Mouse (Mus musculus): ENCODE measurements around the gene Tpgs1. TPM values are rescaled to one million over a fixed set of nuclear protein-coding genes. Genes with fewer than 3 reads are reported as not detected.
A peak's percentile ranks its signal among the peaks of the same experiment; 100 is the strongest.

The Tpgs1 gene
- polyA plus RNA-seq, 1 experiment from 2014 or later, result 107 TPM

GRCm38 (mm10) chr10:79672088-79672455, 2.9 kb downstream of the Tpgs1 start:
- WGBS, result 58% methylated on average over 3 of the region's 3 CpGs
- no peak overlapping the region for H3K4me2 ChIP-seq (ENCODE audit: low read length)
- no peak overlapping the region for H3K27ac ChIP-seq (ENCODE audit: low read length)
- H3K9ac ChIP-seq (ENCODE audit: low read depth, low read length), result no peak overlapping the region
- H3K27me3 ChIP-seq (ENCODE audit: control insufficient read depth, insufficient read depth, low read depth, low read length), result no peaks in the 10 kb centered on the region
- peaks cover 20% of the 10 kb centered on the region for H3K4me1 ChIP-seq (ENCODE audit: control insufficient read depth, insufficient read depth, low read length)
- ATAC-seq, result no peak
- peaks cover 7% of the 10 kb centered on the region for H3K36me3 ChIP-seq (ENCODE audit: control insufficient read depth, insufficient read depth, low read length)
- H3K4me3 ChIP-seq (ENCODE audit: low read depth, low read length), result no peak overlapping the region
- no peaks in the 10 kb centered on the region for H3K9me3 ChIP-seq (replicated peaks; ENCODE audit: control insufficient read depth, low read length, poor library complexity, severe bottlenecking)

- Histone ChIP-seq H3K36me3 (ENCODE audit: control insufficient read depth, insufficient read depth, low read length) (peaks cover 7% of the 10 kb centered on the region), H3K27ac (ENCODE audit: low read length) (no peak overlapping the region), H3K4me1 (ENCODE audit: control insufficient read depth, insufficient read depth, low read length) (peaks cover 16% of the 10 kb centered on the region), H3K27me3 (ENCODE audit: control insufficient read depth, insufficient read depth, low read depth, low read length) (no peaks in the 10 kb centered on the region), H3K4me2 (ENCODE audit: low read length) (no peak overlapping the region), H3K9ac (ENCODE audit: low read depth, low read length) (no peak overlapping the region), H3K4me3 (ENCODE audit: low read depth, low read length) (no peak overlapping the region), H3K9me3 (replicated peaks; ENCODE audit: control insufficient read depth, low read length, poor library complexity, severe bottlenecking) (no peaks in the 10 kb centered on the region)
- 86% methylated on average over 3 of the region's 3 CpGs for WGBS
- ATAC-seq, result no peak
Observed at GRCm38 (mm10) chr10:79673054-79673453, 3.9 kb downstream of the Tpgs1 start.

- H3K27ac ChIP-seq (ENCODE audit: low read length), result no peak overlapping the region
- peaks cover 8% of the 10 kb centered on the region for H3K4me1 ChIP-seq (ENCODE audit: control insufficient read depth, insufficient read depth, low read length)
- no peak overlapping the region for H3K4me2 ChIP-seq (ENCODE audit: low read length)
- H3K9me3 ChIP-seq (replicated peaks; ENCODE audit: control insufficient read depth, low read length, poor library complexity, severe bottlenecking), result no peaks in the 10 kb centered on the region
- no peak for ATAC-seq
- 58% methylated on average over 44 of the region's 44 CpGs for WGBS
- peaks cover 7% of the 10 kb centered on the region for H3K36me3 ChIP-seq (ENCODE audit: control insufficient read depth, insufficient read depth, low read length)
- H3K4me3 ChIP-seq (ENCODE audit: low read depth, low read length), result no peak overlapping the region
- H3K27me3 ChIP-seq (ENCODE audit: control insufficient read depth, insufficient read depth, low read depth, low read length), result no peaks in the 10 kb centered on the region
- H3K9ac ChIP-seq (ENCODE audit: low read depth, low read length), result no peak overlapping the region
Observed at GRCm38 (mm10) chr10:79675346-79676035, 6.3 kb downstream of the Tpgs1 start.

- peaks cover 18% of the 10 kb centered on the region for H3K4me1 ChIP-seq (ENCODE audit: control insufficient read depth, insufficient read depth, low read length)
- peak overlapping the region; percentile 70 for H3K9ac ChIP-seq (ENCODE audit: low read depth, low read length)
- H3K4me3 ChIP-seq (ENCODE audit: low read depth, low read length), result peak overlapping the region; percentile 81
- WGBS, result 46% methylated on average over 11 of the region's 11 CpGs
- ATAC-seq, result peak; percentile 41
- peak overlapping the region; percentile 66 for H3K4me2 ChIP-seq (ENCODE audit: low read length)
- H3K27ac ChIP-seq (ENCODE audit: low read length), result peak overlapping the region; percentile 90
- no peaks in the 10 kb centered on the region for H3K9me3 ChIP-seq (replicated peaks; ENCODE audit: control insufficient read depth, low read length, poor library complexity, severe bottlenecking)
- H3K36me3 ChIP-seq (ENCODE audit: control insufficient read depth, insufficient read depth, low read length), result peaks cover 7% of the 10 kb centered on the region
- no peaks in the 10 kb centered on the region for H3K27me3 ChIP-seq (ENCODE audit: control insufficient read depth, insufficient read depth, low read depth, low read length)
Observed at GRCm38 (mm10) chr10:79680606-79681495, 11.7 kb downstream of the Tpgs1 start.

- Histone ChIP-seq H3K4me2 (ENCODE audit: low read length) (peak within 1 kb of the TSS; percentile 96), H3K27me3 (ENCODE audit: control insufficient read depth, insufficient read depth, low read depth, low read length) (no peaks in the 10 kb centered on the region), H3K9me3 (replicated peaks; ENCODE audit: control insufficient read depth, low read length, poor library complexity, severe bottlenecking) (no peaks in the 10 kb centered on the region), H3K4me3 (ENCODE audit: low read depth, low read length) (peak within 1 kb of the TSS; percentile 81), H3K4me1 (ENCODE audit: control insufficient read depth, insufficient read depth, low read length) (peaks cover 18% of the 10 kb centered on the region), H3K27ac (ENCODE audit: low read length) (peak within 1 kb of the TSS; percentile 90), H3K36me3 (ENCODE audit: control insufficient read depth, insufficient read depth, low read length) (peaks cover 12% of the 10 kb centered on the region), H3K9ac (ENCODE audit: low read depth, low read length) (peak within 1 kb of the TSS; percentile 78)
- under 1% methylated on average over 67 of the region's 84 CpGs for WGBS
- peak; percentile 95 for ATAC-seq
Observed at GRCm38 (mm10) chr10:79681591-79682245, 12.5 kb downstream of the Tpgs1 start, which contains the start of gene Cdc34. TSS of gene Cdc34 (plus strand) at chr10:79682195.

- peak overlapping the region; percentile 78 for H3K9ac ChIP-seq (ENCODE audit: low read depth, low read length)
- H3K4me2 ChIP-seq (ENCODE audit: low read length), result peak overlapping the region; percentile 96
- peaks cover 18% of the 10 kb centered on the region for H3K4me1 ChIP-seq (ENCODE audit: control insufficient read depth, insufficient read depth, low read length)
- ATAC-seq, result peak; percentile 6
- H3K27ac ChIP-seq (ENCODE audit: low read length), result peak overlapping the region; percentile 71; the same call in 1 of the 2 replicates
- no peaks in the 10 kb centered on the region for H3K27me3 ChIP-seq (ENCODE audit: control insufficient read depth, insufficient read depth, low read depth, low read length)
- H3K9me3 ChIP-seq (replicated peaks; ENCODE audit: control insufficient read depth, low read length, poor library complexity, severe bottlenecking), result no peaks in the 10 kb centered on the region
- WGBS, result 2% methylated on average over 10 of the region's 10 CpGs
- peak overlapping the region; percentile 81 for H3K4me3 ChIP-seq (ENCODE audit: low read depth, low read length)
- peaks cover 14% of the 10 kb centered on the region for H3K36me3 ChIP-seq (ENCODE audit: control insufficient read depth, insufficient read depth, low read length)
Observed at GRCm38 (mm10) chr10:79682551-79682915, 13.4 kb downstream of the Tpgs1 start.

GRCm38 (mm10) chr10:79682916-79683582, 13.9 kb downstream of the Tpgs1 start:
- peak overlapping the region; percentile 78 for H3K9ac ChIP-seq (ENCODE audit: low read depth, low read length)
- no peaks in the 10 kb centered on the region for H3K9me3 ChIP-seq (replicated peaks; ENCODE audit: control insufficient read depth, low read length, poor library complexity, severe bottlenecking)
- no peak for ATAC-seq
- H3K36me3 ChIP-seq (ENCODE audit: control insufficient read depth, insufficient read depth, low read length), result peaks cover 18% of the 10 kb centered on the region
- peak overlapping the region; percentile 50 for H3K27ac ChIP-seq (ENCODE audit: low read length)
- peak overlapping the region; percentile 81 for H3K4me3 ChIP-seq (ENCODE audit: low read depth, low read length)
- H3K27me3 ChIP-seq (ENCODE audit: control insufficient read depth, insufficient read depth, low read depth, low read length), result no peaks in the 10 kb centered on the region
- peak overlapping the region; percentile 96 for H3K4me2 ChIP-seq (ENCODE audit: low read length)
- H3K4me1 ChIP-seq (ENCODE audit: control insufficient read depth, insufficient read depth, low read length), result peaks cover 18% of the 10 kb centered on the region
- WGBS, result 8% methylated on average over 10 of the region's 10 CpGs

GRCm38 (mm10) chr10:79683726-79684640, 14.8 kb downstream of the Tpgs1 start:
- H3K4me3 ChIP-seq (ENCODE audit: low read depth, low read length), result peak overlapping the region; percentile 81
- no peak overlapping the region for H3K27ac ChIP-seq (ENCODE audit: low read length)
- no peak for ATAC-seq
- peaks cover 28% of the 10 kb centered on the region for H3K36me3 ChIP-seq (ENCODE audit: control insufficient read depth, insufficient read depth, low read length)
- peaks cover 18% of the 10 kb centered on the region for H3K4me1 ChIP-seq (ENCODE audit: control insufficient read depth, insufficient read depth, low read length)
- peak overlapping the region; percentile 78; the same call in 1 of the 2 replicates for H3K9ac ChIP-seq (ENCODE audit: low read depth, low read length)
- H3K4me2 ChIP-seq (ENCODE audit: low read length), result peak overlapping the region; percentile 96
- H3K9me3 ChIP-seq (replicated peaks; ENCODE audit: control insufficient read depth, low read length, poor library complexity, severe bottlenecking), result no peaks in the 10 kb centered on the region
- 91% methylated on average over 6 of the region's 6 CpGs for WGBS
- H3K27me3 ChIP-seq (ENCODE audit: control insufficient read depth, insufficient read depth, low read depth, low read length), result no peaks in the 10 kb centered on the region
